Mouse (Mus musculus) megakaryocyte, embryonic 14.5 days (primary cell): ENCODE measurements around the gene Usp28.

Experiments used
- FLI1 ChIP-seq: IDR thresholded peaks from 2 replicates; pipeline ENCODE4 v1.6.1; 2012; ENCODE audit warnings: low read length, inconsistent platforms, mixed read lengths
- GATA1 ChIP-seq: IDR thresholded peaks from 3 replicates; pipeline ENCODE4 v1.6.1; 2012; ENCODE audit warnings: mixed read lengths, low read length, inconsistent platforms, borderline replicate concordance

GRCm38 (mm10) chr9:49081107-49081506, 95.9 kb downstream of the Usp28 start, which contains the start of gene Tmprss5:
- TF ChIP-seq GATA1: no peak
- TF ChIP-seq FLI1: no peak
